Mouse (Mus musculus) E14TG2a.4 (cell line): ENCODE data around the gene Clec12a.

Source experiments
- H3K27me3 ChIP-seq: 2 replicates; pipeline ENCODE4 v1.6.1; 2014; ENCODE audit warnings: low read length, control low read depth; ENCODE audit not compliant: insufficient read depth
- H3K36me3 ChIP-seq: 2 replicates; pipeline ENCODE4 v1.6.1; 2014; ENCODE audit warnings: low read length, control low read depth; ENCODE audit not compliant: insufficient read depth
- H3K4me1 ChIP-seq: replicated peaks from 2 replicates; pipeline ENCODE4 v1.6.1; 2014; ENCODE audit warnings: low read depth, low read length, control low read depth
- H3K4me3 ChIP-seq: replicated peaks from 2 replicates; pipeline ENCODE4 v1.5.1; 2014; ENCODE audit warnings: mild to moderate bottlenecking, low read length
- H3K9me3 ChIP-seq: 2 replicates; pipeline ENCODE4 v1.6.1; 2014; ENCODE audit warnings: low read length, control low read depth
- CTCF ChIP-seq: conservative IDR thresholded peaks from 2 replicates; pipeline ENCODE4 v1.5.1; 2014; ENCODE audit warnings: low read length
- NANOG ChIP-seq: IDR thresholded peaks from 2 replicates; pipeline ENCODE4 v1.6.1; 2014; ENCODE audit warnings: borderline replicate concordance, low read length, mixed read lengths
- POU5F1 ChIP-seq: IDR thresholded peaks from 2 replicates; pipeline ENCODE4 v1.6.1; 2014; ENCODE audit warnings: low read length, borderline replicate concordance

Gene Clec12a

GRCm38 (mm10) chr6:129405999-129406398, 63.5 kb downstream of the Clec12a start:
- no peaks in the 10 kb centered on the region for H3K27me3 ChIP-seq
- no peaks in the 10 kb centered on the region for H3K9me3 ChIP-seq
- H3K4me1 ChIP-seq = no peaks in the 10 kb centered on the region
- H3K4me3 ChIP-seq = no peak overlapping the region
- TF ChIP-seq CTCF = no peak
- TF ChIP-seq POU5F1 = no peak
- no peak for TF ChIP-seq NANOG
- H3K36me3 ChIP-seq = no peaks in the 10 kb centered on the region

GRCm38 (mm10) chr6:129407324-129407723, 64.8 kb downstream of the Clec12a start:
- TF ChIP-seq POU5F1 = no peak
- TF ChIP-seq NANOG = no peak
- no peak for TF ChIP-seq CTCF
- Histone ChIP-seq H3K4me1 (no peaks in the 10 kb centered on the region), H3K4me3 (no peak overlapping the region), H3K9me3 (no peaks in the 10 kb centered on the region), H3K27me3 (no peaks in the 10 kb centered on the region), H3K36me3 (no peaks in the 10 kb centered on the region)

- no peak within 1 kb of the TSS for H3K4me3 ChIP-seq
- no peak for TF ChIP-seq POU5F1
- TF ChIP-seq NANOG = no peak
- no peak for TF ChIP-seq CTCF
- H3K4me1 ChIP-seq = no peaks in the 10 kb centered on the region
- no peaks in the 10 kb centered on the region for H3K9me3 ChIP-seq
- H3K27me3 ChIP-seq = no peaks in the 10 kb centered on the region
- H3K36me3 ChIP-seq = no peaks in the 10 kb centered on the region
Measured at GRCm38 (mm10) chr6:129408562-129408961, 66.1 kb downstream of the Clec12a start, which contains the start of gene Clec9a. Gene Clec9a (plus strand): TSS chr6:129408862.

- Histone ChIP-seq H3K36me3 (no peaks in the 10 kb centered on the region), H3K4me3 (no peak overlapping the region), H3K9me3 (no peaks in the 10 kb centered on the region), H3K27me3 (no peaks in the 10 kb centered on the region), H3K4me1 (no peaks in the 10 kb centered on the region)
- TF ChIP-seq CTCF = no peak
- no peak for TF ChIP-seq POU5F1
Measured at GRCm38 (mm10) chr6:129414177-129414576, 71.7 kb downstream of the Clec12a start.
